Mouse (Mus musculus): ENCODE data around the gene Dnase1l2.

Gene Dnase1l2

DNA sequence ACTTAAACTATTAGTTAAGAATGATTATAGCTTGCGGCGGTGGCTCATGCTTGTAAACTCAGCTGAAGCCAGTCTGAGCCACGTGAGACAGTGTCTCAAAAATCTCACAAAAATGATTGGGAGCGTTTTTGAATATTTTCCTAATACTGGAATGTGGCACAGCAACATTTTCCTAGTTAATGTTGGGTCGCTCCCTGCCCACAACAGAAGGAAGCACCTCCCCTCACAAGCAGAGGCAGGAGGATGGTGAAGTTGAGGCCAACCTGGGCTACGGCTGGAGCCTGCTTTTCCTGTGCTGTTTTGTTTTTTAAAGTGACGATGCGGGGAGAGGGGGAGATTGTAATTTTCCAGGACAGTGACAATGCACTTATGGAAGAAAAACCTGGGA, 15.7 kb downstream of the Dnase1l2 start:
- no peak for DNase-seq

DNA sequence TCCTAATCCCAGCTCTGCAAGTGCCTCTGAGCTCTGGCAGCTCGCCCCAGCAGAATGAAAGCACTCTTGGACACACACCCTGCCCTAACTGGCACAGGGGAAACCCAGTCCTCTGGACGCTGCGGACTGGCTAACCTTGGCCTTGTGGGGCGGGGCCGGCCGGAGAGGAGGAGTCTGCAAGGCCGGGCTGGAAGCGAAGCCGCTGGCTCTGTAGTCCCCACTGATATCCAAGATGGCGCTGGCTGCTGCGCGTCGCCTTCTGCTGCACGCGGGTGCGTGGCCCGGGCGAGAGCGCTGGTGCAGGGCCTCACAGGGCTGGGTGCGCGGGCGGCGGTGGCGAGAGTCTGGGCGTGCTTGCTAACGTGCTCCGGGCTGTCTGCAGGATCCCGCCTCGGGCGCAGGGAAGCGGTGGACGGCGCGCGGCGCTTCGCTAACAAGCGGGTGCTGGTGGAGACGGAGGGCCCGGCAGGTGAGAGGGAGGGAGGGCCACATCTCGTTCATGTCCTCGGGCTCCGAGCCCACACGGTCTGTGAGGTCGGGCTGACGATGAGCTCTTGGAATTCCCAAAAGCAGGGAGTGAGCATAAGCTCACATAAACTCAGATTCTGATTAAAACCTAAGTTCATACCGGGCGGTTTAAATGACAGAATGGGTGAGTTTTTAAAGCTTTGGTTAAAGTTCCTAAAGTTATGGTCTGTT, 16.3 kb downstream of the Dnase1l2 start, which contains the start of gene Eci1:
TSS of gene Eci1 (plus strand) at position 171 of the 699 bp plus-strand sequence.
- DNase-seq: peak; percentile 96 to 98

DNA sequence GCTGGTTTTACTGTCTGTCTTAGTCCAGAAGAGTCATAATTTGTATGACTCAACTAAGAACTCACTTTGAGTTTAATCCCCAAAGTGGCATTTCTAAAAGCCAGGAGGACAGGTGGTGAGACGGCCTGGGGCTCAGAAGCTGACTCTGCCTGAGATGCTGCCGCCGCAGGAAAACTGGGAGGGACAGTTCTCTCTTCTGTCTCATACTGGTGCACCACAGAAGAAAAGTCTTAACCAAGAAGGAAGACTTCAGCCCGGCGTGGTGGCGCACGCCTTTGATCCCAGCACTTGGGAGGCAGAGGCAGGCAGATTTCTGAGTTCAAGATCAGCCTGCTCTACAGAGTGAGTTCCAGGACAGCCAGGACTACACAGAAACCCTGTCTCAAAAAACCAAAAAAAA, 17.0 kb downstream of the Dnase1l2 start:
- no peak for DNase-seq

DNA sequence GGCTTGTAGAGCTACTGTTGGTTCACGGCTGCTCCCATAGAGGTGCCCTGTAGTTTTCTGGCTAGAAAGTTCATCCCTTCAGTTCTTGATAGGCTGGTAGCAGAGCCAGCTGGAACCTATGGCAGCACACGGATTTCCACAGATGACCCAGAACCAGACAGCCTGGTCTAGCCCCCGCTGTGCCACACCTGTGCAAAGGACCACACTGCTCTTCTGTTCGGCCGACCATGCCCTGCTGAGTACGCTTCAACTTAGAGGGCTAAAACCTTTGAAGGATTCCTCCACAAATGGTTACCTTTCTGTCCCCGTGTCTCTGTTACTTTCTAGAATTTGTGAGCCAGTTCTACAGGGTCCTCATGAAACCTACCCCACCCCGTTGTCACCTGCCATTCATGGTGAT, 17.6 kb downstream of the Dnase1l2 start:
- peak; percentile 55 to 58 for DNase-seq

DNA sequence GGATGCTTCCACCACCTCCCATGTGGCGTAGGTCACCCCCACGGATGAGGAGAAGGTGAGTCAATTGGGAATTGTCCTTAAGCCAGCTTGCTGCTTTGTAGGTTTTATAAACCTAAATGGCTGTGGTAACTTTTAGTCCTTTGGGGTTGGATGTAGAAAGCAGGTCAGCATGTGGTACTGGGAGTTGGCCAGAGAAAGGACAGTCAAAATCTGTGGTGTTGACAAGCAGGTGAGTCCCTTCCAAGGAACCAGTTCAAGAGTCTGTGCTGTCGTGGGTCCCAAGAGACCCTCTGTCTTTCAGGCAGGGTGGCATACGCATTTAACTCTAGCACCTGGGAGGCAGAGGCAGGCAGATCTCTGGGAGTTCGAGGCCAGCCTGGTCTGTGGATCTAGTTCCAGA, 18.4 kb downstream of the Dnase1l2 start:
- no peak for DNase-seq

DNA sequence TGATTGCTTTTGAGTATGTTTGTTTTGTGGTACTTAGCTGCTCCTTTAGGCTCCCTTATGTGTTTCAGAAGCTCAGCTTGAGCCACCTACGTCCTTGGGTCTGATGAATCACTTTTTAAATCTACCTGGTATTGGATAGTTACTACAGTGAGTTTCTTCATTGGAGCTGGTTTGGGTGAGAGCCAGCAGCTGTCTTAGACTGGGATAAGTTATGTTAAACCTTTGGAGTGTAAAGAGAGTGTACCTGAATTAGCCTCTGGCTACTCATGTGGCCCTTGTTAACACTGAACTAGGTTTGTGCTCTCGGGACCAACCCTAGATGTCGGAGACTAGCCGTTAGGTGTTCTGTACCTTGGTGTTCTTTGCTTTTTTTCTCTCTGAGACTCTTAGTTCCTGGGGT, 19.8 kb downstream of the Dnase1l2 start:
- no peak for DNase-seq

DNA sequence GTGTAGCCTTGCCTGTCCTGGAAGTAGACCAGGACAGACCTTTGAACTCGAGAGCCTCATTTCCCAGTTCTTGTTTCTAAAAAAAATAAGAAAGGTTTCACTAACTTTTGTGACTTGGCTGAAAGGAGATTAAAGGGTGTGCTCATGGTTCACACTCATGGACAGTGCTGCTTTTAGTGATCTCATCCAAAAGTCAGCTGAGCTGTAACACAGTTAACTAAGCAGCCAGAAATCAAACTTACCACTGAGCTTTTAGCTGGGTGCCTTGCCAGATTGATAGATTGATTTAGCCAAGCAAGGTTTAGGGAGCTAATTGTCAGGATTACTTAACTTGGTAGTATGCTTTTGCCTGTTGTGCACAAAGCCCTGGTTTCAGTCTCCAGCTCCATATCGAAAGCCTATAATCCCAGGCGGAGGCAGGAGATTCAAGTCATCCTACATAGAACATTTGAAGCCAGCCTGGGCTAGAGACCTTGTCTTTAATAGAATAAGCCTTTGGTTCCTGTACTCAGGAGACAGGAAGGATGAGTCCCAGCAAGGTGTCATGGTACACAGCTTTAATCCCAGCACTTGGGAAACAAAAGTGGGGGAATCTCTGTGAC, 26.8 kb downstream of the Dnase1l2 start:
- no peak for DNase-seq

DNA sequence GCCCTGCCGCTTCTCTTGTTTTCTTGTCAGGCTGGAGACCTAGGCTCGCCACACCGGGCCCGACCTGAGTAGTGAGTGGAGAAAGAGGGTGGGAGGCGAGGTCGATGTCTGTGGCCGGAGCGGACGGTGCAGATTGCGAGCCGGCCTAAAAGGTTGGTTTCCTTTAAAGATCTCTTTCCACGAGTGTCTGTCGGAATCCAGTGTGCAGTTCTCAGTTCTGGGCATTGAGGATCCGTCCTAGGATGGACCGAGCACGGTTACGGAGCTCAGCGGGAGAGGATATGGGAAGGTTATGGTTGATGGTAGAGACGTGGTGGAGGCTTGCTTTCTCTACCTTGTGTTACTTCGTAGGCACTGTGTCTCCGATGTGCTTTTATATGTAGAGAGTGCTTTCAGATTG, 27.9 kb downstream of the Dnase1l2 start:
- no peak for DNase-seq

DNA sequence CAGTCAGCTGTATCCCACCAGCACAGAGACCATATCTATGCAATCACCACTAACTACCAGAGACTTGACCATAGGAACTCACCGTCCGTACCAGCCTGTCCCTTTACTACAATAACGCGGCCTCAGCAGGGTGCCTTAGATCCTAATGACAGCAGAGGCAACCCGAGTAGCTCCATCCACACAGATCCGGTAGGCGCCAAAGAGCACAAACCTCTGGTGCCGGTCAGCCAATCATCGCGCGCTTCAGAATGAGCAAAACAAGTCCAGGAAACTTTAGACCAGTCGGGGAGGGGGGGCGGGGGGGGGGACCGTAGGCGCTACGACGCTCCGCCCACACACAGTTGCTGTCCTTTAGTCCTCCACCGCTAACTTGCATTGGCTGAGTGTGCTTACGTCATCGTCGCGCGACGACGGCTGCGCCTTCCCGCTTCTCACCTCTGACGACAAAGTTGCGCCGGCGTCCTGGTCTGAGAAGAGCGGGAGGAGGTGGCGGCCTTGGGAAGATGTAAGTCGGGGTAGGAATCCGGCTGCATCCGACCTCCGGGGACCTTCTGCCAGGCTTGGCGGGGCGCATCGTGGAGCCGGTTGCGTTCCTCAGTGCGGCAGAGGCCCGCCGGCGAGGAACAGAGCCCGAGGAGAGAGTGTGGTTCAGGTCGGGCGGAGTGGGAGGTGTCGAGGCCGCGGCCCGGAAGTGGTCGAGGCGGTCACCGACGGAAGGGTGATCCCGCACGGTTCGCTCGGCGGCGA, 28.5 kb downstream of the Dnase1l2 start, which contains the start of gene Rnps1:
TSS of gene Rnps1 (plus strand) at position 336 of the 747 bp plus-strand sequence.
- peak; percentile 94 to 98 for DNase-seq

DNA sequence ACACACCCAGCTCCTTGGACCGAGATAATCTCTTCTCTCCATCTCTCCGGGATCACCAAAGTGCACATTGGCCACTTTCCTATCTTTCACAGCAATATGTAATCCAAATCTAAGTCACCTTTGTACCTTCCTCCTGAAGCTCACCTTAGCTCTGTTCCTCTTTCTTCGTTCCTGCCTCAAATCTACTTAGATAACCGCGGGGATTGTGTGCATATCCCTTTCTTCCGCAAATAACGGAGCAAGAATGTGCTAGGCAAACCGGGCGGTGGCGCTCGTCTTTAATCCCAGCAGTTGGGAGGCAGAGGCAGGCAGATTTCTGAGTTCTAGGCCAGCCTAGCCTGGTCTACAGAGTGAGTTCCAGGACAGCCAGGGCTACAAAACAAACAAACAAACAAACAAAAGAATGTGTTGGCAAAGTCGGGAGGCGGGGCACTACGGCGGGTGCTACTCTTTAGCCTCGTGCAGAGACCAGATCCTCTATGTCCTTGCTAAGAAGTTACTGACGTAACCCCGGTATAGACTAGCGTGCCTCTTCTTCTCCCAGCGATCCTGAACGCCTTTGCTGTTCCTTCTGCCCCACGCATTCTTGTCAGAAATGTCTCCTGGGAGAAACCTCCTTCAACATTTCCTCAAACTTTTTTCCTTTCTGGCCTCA, 29.2 kb downstream of the Dnase1l2 start:
- DNase-seq: peak; percentile 28 to 49

DNA sequence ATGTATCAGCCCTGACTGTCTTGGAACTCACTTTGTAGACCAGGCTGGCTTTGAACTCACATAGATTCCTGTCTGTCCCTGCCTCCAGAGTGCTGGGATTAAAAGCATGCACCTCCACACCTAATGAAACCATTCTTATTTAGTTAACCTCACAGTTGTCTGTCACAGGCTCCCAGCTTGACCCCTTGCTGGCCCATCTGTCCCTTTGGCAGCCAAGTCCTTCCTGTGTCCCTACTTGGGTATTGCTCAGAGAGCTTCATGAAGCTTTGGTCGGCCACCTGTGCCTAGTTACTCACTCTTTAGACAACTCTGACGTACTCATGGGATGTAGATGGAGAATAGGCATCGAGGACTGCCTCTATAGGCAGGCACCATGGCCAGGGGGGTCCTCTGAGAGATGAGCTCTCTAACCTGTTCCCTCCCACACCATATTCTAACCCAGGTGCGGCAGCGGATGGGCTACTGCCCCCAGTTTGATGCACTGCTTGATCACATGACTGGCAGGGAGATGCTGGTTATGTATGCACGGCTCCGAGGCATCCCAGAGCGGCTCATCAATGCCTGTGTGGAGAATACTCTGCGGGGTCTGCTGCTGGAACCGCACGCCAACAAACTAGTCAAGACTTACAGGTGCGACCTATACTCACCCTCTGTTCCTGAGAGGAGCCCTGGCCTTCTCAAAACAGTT, 35.6 kb downstream of the Dnase1l2 start:
- peak; percentile 77 to 81 for DNase-seq

DNA sequence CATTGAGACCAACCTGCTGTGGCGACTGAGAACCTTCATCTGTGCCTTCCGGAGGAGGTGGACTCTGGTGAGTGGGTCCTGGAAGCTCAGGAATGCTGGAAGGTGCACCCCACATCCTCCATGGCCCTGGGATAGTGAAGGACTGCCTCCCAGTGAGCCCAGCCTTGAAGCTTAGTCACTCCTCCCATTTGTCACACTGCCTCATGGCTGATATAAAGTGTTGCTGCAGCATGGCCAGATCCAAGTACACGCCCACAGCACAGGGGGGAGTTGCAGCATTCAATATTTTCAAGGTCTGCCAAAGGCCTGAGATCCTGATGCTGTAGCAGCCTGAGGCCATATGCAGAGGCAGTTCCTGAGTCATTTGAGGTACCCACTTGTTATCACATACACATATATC, 40.5 kb downstream of the Dnase1l2 start:
- no peak for DNase-seq

DNA sequence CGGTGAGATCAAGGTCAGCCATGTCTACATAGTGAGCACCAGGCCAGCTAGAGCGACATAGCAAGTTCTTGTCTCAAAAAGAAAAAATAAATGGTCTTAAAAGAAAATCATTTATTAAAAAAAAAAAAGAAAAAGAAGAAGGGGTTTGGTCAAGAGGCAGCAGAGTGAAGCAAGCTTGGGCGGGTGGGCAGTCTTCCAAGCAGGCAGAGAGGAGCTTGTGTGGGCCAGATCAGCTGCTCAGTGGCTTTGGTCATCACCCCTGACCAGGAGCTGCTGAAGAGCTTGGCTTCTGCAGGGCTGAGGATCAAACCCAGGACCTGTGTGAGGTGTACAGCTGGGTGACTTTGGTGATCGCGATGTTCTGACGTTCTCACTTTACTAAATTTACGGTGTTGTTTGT, 48.4 kb downstream of the Dnase1l2 start:
- DNase-seq: peak in 1 of 2 experiments; percentile 46

DNA sequence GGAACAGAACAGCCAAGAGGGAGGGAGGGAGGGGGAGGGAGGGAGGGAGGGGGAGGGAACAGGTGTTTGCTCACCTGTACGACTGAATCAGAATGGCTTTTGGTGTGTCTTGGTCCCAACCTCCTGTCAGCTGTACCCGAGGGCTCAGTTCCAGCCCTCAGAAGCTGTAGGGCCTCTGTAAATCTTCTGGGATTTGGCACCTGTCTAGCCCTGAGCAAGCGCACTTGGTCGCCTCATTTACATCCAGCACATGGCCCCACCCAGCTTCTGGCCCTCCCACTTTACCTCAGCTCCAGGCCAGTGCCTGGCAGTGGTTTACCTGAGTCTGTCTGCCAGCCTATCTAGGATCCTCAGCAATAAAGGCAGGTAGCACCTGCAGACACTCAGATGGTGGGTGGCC, 49.4 kb downstream of the Dnase1l2 start:
- DNase-seq: no peak

DNA sequence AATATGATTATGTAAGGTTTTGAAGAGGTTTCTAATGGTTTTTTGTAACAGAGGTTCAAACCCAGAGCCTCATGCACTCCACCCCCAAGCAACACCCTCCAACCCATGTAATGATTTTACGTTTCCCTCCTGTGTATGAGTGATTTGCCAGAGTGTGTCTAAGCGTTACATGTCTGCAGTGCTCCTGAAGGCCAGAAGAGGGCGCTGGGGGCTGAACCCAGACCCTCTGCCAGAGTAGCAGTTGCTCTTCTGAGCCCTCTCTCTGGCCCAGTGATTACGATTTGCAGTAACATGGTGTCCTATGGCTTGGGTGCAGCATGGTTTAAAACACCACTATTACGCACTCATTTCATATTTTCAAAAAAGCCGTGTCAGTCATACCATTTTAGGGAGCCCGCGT, 51.8 kb downstream of the Dnase1l2 start:
- DNase-seq: peak; percentile 48 to 65
